Mouse (Mus musculus): Measurements from ENCODE around the gene Lzts2. TPM values are rescaled to one million over a fixed set of nuclear protein-coding genes. Genes with fewer than 3 reads are reported as not detected.
A peak's percentile ranks its signal among the peaks of the same experiment; 100 is the strongest.

The Lzts2 gene
- polyA plus RNA-seq, 1 experiment from 2014 or later = 52.1 TPM

DNA sequence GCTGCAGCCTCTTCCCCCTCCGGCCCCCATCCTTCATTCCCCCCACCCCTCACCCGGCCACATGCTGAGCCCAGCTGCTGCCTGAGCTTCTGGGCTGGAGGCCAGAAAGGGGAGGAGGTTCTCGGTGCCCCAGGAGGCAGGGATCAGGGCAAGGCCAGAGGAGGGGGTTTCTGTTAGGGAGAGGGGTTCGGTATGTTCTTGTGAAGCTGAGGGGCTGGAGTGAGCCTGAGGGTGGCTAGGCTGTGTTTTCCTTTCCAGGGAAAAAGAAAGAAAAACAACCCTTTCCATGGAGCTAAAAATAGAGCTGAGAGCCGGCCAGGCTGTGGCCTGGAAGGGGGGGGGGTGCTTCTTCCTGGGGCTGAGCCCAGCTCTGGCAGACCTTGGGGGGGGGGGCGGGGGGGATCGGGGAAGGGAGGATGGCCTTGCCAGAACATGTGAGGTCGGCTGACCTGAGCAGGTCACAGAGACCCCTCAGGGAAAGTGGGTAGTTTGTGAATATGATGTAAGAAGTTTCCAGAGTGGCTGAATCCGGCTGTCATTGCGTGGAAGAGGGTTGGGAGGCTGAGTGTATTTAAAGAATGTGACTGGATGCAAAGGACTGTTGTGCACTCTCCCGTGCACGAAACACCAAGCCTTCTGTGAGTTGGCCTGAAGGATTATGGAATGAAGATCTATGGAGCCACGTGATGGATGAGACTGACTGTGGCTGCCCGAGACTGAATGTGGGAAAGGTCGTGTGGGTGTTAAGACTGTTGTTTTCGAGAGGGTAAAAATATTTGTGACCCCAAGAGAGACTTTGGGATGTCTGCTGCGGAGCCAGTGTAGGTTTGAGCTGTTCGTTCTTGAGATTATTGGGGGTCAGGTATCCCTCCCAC lies 2.4 kb downstream of the Lzts2 start:
- H3K36me3 ChIP-seq (ENCODE audit: control insufficient read depth, insufficient read depth, low read length) = peaks cover 20% of the 10 kb centered on the region
- peak overlapping the region; percentile 56 for H3K4me3 ChIP-seq (ENCODE audit: low read depth, low read length)
- peak; percentile 87 for DNase-seq (ENCODE audit: low spot score)
- peaks cover 56% of the 10 kb centered on the region for H3K4me1 ChIP-seq (replicated peaks; ENCODE audit: control insufficient read depth, insufficient read depth, low read length)
- H3K4me2 ChIP-seq (ENCODE audit: low read length) = peak overlapping the region; percentile 97
- peak overlapping the region; percentile 75 for H3K9ac ChIP-seq (ENCODE audit: low read length)
- 2% methylated on average over 17 of the region's 18 CpGs for WGBS
- no peaks in the 10 kb centered on the region for H3K9me3 ChIP-seq (ENCODE audit: control insufficient read depth, low read length)
- H3K27ac ChIP-seq (ENCODE audit: low read depth) = peak overlapping the region; percentile 97
- no peaks in the 10 kb centered on the region for H3K27me3 ChIP-seq (replicated peaks; ENCODE audit: control insufficient read depth, insufficient read depth, low read length)
- peak; percentile 16; the same call in 1 of the 2 replicates for ATAC-seq (replicated peaks; ENCODE audit: low FRiP score, low TSS enrichment, low read depth)

- ATAC-seq (replicated peaks; ENCODE audit: low FRiP score, low TSS enrichment, low read depth) = peak; percentile 48
- Histone ChIP-seq H3K9ac (ENCODE audit: low read length) (peak overlapping the region; percentile 75), H3K27ac (ENCODE audit: low read depth) (peak overlapping the region; percentile 97), H3K4me3 (ENCODE audit: low read depth, low read length) (peak overlapping the region; percentile 56), H3K4me1 (replicated peaks; ENCODE audit: control insufficient read depth, insufficient read depth, low read length) (peaks cover 62% of the 10 kb centered on the region), H3K4me2 (ENCODE audit: low read length) (peak overlapping the region; percentile 97), H3K9me3 (ENCODE audit: control insufficient read depth, low read length) (no peaks in the 10 kb centered on the region), H3K36me3 (ENCODE audit: control insufficient read depth, insufficient read depth, low read length) (peaks cover 20% of the 10 kb centered on the region), H3K27me3 (replicated peaks; ENCODE audit: control insufficient read depth, insufficient read depth, low read length) (no peaks in the 10 kb centered on the region)
- DNase-seq (ENCODE audit: low spot score) = peak; percentile 88
- WGBS = under 1% methylated on average over 20 of the region's 27 CpGs
Observed at GRCm38 (mm10) chr19:45017216-45017771, 3.1 kb downstream of the Lzts2 start.

GRCm38 (mm10) chr19:45017909-45018308 lies 3.7 kb downstream of the Lzts2 start:
- H3K9me3 ChIP-seq (ENCODE audit: control insufficient read depth, low read length) = no peaks in the 10 kb centered on the region
- peak overlapping the region; percentile 97 for H3K27ac ChIP-seq (ENCODE audit: low read depth)
- ATAC-seq (replicated peaks; ENCODE audit: low FRiP score, low TSS enrichment, low read depth) = peak; percentile 68

DNA sequence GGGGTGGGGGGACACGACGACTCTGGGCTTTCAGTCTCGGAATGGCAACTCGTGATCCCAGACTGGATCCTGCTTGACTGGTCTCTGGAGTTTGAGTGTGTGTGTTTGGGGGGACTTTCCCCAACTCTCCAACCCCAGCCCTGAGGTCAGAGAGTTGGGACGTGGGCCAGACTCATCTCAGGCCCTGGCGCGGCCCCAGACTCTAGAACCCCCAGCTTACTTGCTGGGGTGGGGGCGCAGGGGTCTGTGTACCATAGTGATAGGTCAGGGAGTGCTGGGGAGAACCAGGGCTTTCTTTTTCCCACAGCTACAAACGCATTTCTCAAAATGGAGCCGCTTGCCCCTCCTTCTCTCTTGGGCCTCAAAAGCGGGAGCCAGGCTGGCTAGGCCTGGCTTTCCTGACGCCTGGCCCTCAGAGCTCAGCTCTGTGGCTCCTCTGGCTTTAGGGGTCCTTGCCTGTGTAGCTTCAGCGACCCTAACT lies 4.2 kb downstream of the Lzts2 start:
- peak overlapping the region; percentile 56 for H3K4me3 ChIP-seq (ENCODE audit: low read depth, low read length)
- ATAC-seq (replicated peaks; ENCODE audit: low FRiP score, low TSS enrichment, low read depth) (no peak), DNase-seq (ENCODE audit: low spot score) (peak; percentile 76)
- H3K4me2 ChIP-seq (ENCODE audit: low read length) = peak overlapping the region; percentile 97
- H3K9me3 ChIP-seq (ENCODE audit: control insufficient read depth, low read length) = no peaks in the 10 kb centered on the region
- WGBS = 0% methylated on average over 13 of the region's 13 CpGs
- H3K27ac ChIP-seq (ENCODE audit: low read depth) = peak overlapping the region; percentile 97
- H3K27me3 ChIP-seq (replicated peaks; ENCODE audit: control insufficient read depth, insufficient read depth, low read length) = no peaks in the 10 kb centered on the region
- H3K9ac ChIP-seq (ENCODE audit: low read length) = peak overlapping the region; percentile 75
- H3K4me1 ChIP-seq (replicated peaks; ENCODE audit: control insufficient read depth, insufficient read depth, low read length) = peaks cover 55% of the 10 kb centered on the region
- peaks cover 24% of the 10 kb centered on the region for H3K36me3 ChIP-seq (ENCODE audit: control insufficient read depth, insufficient read depth, low read length)

More at GRCm38 (mm10) chr19:45017909-45018308, 3.7 kb downstream of the Lzts2 start:
- Histone ChIP-seq H3K9ac (ENCODE audit: low read length) (peak overlapping the region; percentile 75), H3K4me2 (ENCODE audit: low read length) (peak overlapping the region; percentile 97), H3K4me1 (replicated peaks; ENCODE audit: control insufficient read depth, insufficient read depth, low read length) (peaks cover 59% of the 10 kb centered on the region), H3K4me3 (ENCODE audit: low read depth, low read length) (peak overlapping the region; percentile 56), H3K36me3 (ENCODE audit: control insufficient read depth, insufficient read depth, low read length) (peaks cover 23% of the 10 kb centered on the region), H3K27me3 (replicated peaks; ENCODE audit: control insufficient read depth, insufficient read depth, low read length) (no peaks in the 10 kb centered on the region)
- under 1% methylated on average over 42 of the region's 48 CpGs for WGBS
- peak; percentile 91 for DNase-seq (ENCODE audit: low spot score)

DNA sequence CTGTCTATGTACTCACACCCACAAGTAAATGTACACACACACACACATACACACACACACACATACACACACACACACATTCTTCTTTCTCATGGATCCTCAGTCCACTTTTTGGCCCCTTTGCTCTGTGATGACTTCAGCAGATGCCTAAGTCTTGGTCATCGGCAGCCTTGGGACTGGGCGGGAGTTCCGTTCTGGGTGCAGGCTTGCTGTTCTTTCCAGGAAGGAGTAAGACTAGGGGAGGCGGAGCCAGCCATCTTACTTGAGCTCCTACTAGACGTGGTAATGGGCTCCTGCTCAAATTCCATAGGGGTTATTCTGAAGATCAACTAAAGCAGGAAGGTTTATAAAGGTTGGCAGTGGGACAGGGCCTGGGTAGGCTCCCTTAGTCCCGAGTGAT lies 6.1 kb downstream of the Lzts2 start:
- no peaks in the 10 kb centered on the region for H3K27me3 ChIP-seq (replicated peaks; ENCODE audit: control insufficient read depth, insufficient read depth, low read length)
- ATAC-seq (replicated peaks; ENCODE audit: low FRiP score, low TSS enrichment, low read depth) (no peak), DNase-seq (ENCODE audit: low spot score) (no peak)
- H3K9ac ChIP-seq (ENCODE audit: low read length) = no peak overlapping the region
- H3K4me1 ChIP-seq (replicated peaks; ENCODE audit: control insufficient read depth, insufficient read depth, low read length) = peaks cover 38% of the 10 kb centered on the region
- H3K4me2 ChIP-seq (ENCODE audit: low read length) = peak overlapping the region; percentile 97
- H3K36me3 ChIP-seq (ENCODE audit: control insufficient read depth, insufficient read depth, low read length) = peaks cover 41% of the 10 kb centered on the region
- WGBS = 54% methylated on average over 6 of the region's 6 CpGs
- no peak overlapping the region for H3K4me3 ChIP-seq (ENCODE audit: low read depth, low read length)
- H3K9me3 ChIP-seq (ENCODE audit: control insufficient read depth, low read length) = no peaks in the 10 kb centered on the region
- H3K27ac ChIP-seq (ENCODE audit: low read depth) = no peak overlapping the region; the same call in 1 of the 2 replicates

- DNase-seq (ENCODE audit: low spot score) = no peak
- Histone ChIP-seq H3K4me3 (ENCODE audit: low read depth, low read length) (no peak overlapping the region), H3K4me2 (ENCODE audit: low read length) (no peak overlapping the region), H3K4me1 (replicated peaks; ENCODE audit: control insufficient read depth, insufficient read depth, low read length) (peaks cover 38% of the 10 kb centered on the region), H3K27me3 (replicated peaks; ENCODE audit: control insufficient read depth, insufficient read depth, low read length) (no peaks in the 10 kb centered on the region), H3K36me3 (ENCODE audit: control insufficient read depth, insufficient read depth, low read length) (peaks cover 51% of the 10 kb centered on the region), H3K27ac (ENCODE audit: low read depth) (no peak overlapping the region), H3K9ac (ENCODE audit: low read length) (0 out of 2 replicates have a peak overlapping the region, but pooled peaks have one; percentile 13), H3K9me3 (ENCODE audit: control insufficient read depth, low read length) (no peaks in the 10 kb centered on the region)
- 85% methylated on average over 15 of the region's 15 CpGs for WGBS
- ATAC-seq (replicated peaks; ENCODE audit: low FRiP score, low TSS enrichment, low read depth) = no peak
Observed at GRCm38 (mm10) chr19:45021362-45021761, 7.1 kb downstream of the Lzts2 start.

DNA sequence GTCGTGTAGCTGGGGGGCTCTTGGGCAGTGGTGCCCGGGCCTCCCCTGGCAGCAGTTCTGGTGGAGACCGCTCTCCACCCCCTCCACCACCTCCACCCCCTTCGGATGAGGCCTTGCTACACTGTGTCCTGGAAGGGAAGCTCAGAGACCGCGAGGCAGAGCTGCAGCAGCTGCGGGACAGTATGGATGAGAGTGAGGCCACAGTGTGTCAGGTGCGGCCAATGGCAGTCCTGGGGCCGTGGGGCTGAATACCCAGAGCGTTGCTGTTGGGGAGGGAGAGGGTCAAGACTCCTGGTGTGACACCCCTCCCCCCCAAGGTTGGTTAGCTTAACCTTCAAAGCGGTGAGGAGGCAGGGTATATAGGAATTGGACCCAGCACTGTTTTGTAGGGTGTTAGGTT lies 9.8 kb downstream of the Lzts2 start:
- Histone ChIP-seq H3K27ac (ENCODE audit: low read depth) (no peak overlapping the region), H3K27me3 (replicated peaks; ENCODE audit: control insufficient read depth, insufficient read depth, low read length) (no peaks in the 10 kb centered on the region), H3K4me3 (ENCODE audit: low read depth, low read length) (no peak overlapping the region), H3K4me1 (replicated peaks; ENCODE audit: control insufficient read depth, insufficient read depth, low read length) (peaks cover 38% of the 10 kb centered on the region), H3K36me3 (ENCODE audit: control insufficient read depth, insufficient read depth, low read length) (peaks cover 77% of the 10 kb centered on the region), H3K9me3 (ENCODE audit: control insufficient read depth, low read length) (no peaks in the 10 kb centered on the region), H3K9ac (ENCODE audit: low read length) (no peak overlapping the region), H3K4me2 (ENCODE audit: low read length) (no peak overlapping the region)
- DNase-seq (ENCODE audit: low spot score) (no peak), ATAC-seq (replicated peaks; ENCODE audit: low FRiP score, low TSS enrichment, low read depth) (no peak)
- 82% methylated on average over 11 of the region's 11 CpGs for WGBS

DNA sequence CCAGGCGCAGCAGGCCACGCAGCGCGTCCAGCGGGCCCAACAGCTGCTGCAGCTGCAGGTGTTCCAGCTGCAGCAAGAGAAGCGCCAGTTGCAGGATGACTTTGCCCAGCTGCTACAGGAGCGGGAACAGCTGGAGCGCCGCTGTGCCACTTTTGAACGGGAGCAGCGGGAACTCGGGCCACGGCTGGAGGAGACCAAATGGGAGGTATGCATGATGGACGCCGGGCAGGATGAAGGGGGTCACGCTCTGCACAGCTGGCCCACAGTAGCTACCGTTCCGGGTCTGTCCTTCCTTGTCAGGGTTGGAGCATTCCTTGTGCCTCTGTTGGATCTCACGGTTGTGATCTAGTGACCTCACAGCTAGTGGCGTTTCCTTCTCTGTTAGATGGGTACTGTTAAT lies 10.6 kb downstream of the Lzts2 start:
- Histone ChIP-seq H3K36me3 (ENCODE audit: control insufficient read depth, insufficient read depth, low read length) (peaks cover 77% of the 10 kb centered on the region), H3K9ac (ENCODE audit: low read length) (no peak overlapping the region), H3K9me3 (ENCODE audit: control insufficient read depth, low read length) (no peaks in the 10 kb centered on the region)

More for the DNA sequence above, 10.6 kb downstream of the Lzts2 start:
- Histone ChIP-seq H3K27ac (ENCODE audit: low read depth) (no peak overlapping the region), H3K27me3 (replicated peaks; ENCODE audit: control insufficient read depth, insufficient read depth, low read length) (no peaks in the 10 kb centered on the region), H3K4me1 (replicated peaks; ENCODE audit: control insufficient read depth, insufficient read depth, low read length) (peaks cover 33% of the 10 kb centered on the region), H3K4me2 (ENCODE audit: low read length) (no peak overlapping the region), H3K4me3 (ENCODE audit: low read depth, low read length) (no peak overlapping the region)
- 83% methylated on average over 20 of the region's 20 CpGs for WGBS
- no peak for DNase-seq (ENCODE audit: low spot score)
- ATAC-seq (replicated peaks; ENCODE audit: low FRiP score, low TSS enrichment, low read depth) = no peak

All from intestine, embryonic 14.5 days (tissue).